Mouse (Mus musculus) hindbrain, embryonic 13.5 days (tissue): ENCODE data around the gene Tor4a. TPM values are rescaled to one million over a fixed set of nuclear protein-coding genes. Genes with fewer than 3 reads are reported as not detected.

ENCODE experiments used
- ATAC-seq: fragments of 200-750 bp; cut with Nextera tagmentation; 2 replicates; pipeline ENCODE4 v1.8.0; 2017; ENCODE audit warnings: moderate TSS enrichment; ENCODE audit not compliant: low FRiP score
- H3K27ac ChIP-seq: fragments of 300-500 bp; sonication (generic); 2 replicates; pipeline ENCODE4 v1.5.1; 2015; ENCODE audit warnings: inconsistent platforms, mild to moderate bottlenecking, moderate library complexity
- H3K27me3 ChIP-seq: fragments of 300-500 bp; sonication (generic); 2 replicates; pipeline ENCODE4 v1.6.1; 2015; ENCODE audit warnings: mild to moderate bottlenecking, inconsistent platforms
- H3K36me3 ChIP-seq: fragments of 300-500 bp; sonication (generic); 2 replicates; pipeline ENCODE4 v1.6.1; 2015; ENCODE audit warnings: mild to moderate bottlenecking, inconsistent platforms
- H3K4me1 ChIP-seq: fragments of 300-500 bp; sonication (generic); replicated peaks from 2 replicates; pipeline ENCODE4 v1.6.1; 2015; ENCODE audit warnings: inconsistent platforms
- H3K4me2 ChIP-seq: fragments of 300-500 bp; sonication (generic); 2 replicates; pipeline ENCODE4 v1.6.1; 2015; ENCODE audit warnings: inconsistent platforms, mild to moderate bottlenecking, moderate library complexity
- H3K4me3 ChIP-seq: fragments of 300-500 bp; sonication (generic); 2 replicates; pipeline ENCODE4 v1.5.1; 2015; ENCODE audit warnings: mild to moderate bottlenecking, inconsistent platforms
- H3K9ac ChIP-seq: fragments of 300-500 bp; sonication (generic); 2 replicates; pipeline ENCODE4 v1.6.1; 2015; ENCODE audit warnings: mild to moderate bottlenecking, inconsistent platforms
- H3K9me3 ChIP-seq: fragments of 300-500 bp; sonication (generic); 2 replicates; pipeline ENCODE4 v1.6.1; 2016; ENCODE audit warnings: inconsistent platforms
- WGBS: fragments of 180-500 bp; shearing (Covaris S2); methylation state at CpG from one replicate; pipeline ENCODE4 v1.1.7; 2015; 5-methylcytosine and 5-hydroxymethylcytosine counted together
- polyA plus RNA-seq: library from polyadenylated mRNA; unstranded; fragments of >200 nt; fragmentation: Nextera tagmentation; extraction: Ambion mirVana; gene quantifications from 2 replicates; pipeline ENCODE4 v1.2.1, GENCODE M21; 2015

The Tor4a gene
- polyA plus RNA-seq, 1 experiment from 2014 or later, result 1.9 TPM

- H3K9me3 ChIP-seq, result no peaks in the 10 kb centered on the region
- H3K27me3 ChIP-seq, result no peaks in the 10 kb centered on the region
- H3K27ac ChIP-seq, result peak overlapping the region; percentile 94
- 3% methylated on average over 40 of the region's 53 CpGs for WGBS
- H3K36me3 ChIP-seq, result peaks cover 9% of the 10 kb centered on the region
- peak overlapping the region; percentile 88 for H3K4me3 ChIP-seq
- peak overlapping the region; percentile 92 for H3K4me2 ChIP-seq
- H3K4me1 ChIP-seq, result peaks cover 22% of the 10 kb centered on the region
- no peak; the same call in 1 of the 2 replicates for ATAC-seq
- H3K9ac ChIP-seq, result peak overlapping the region; percentile 90
These were observed 27.2 kb upstream of the Tor4a start for GRCm38 (mm10) chr2:25223681-25224491.

GRCm38 (mm10) chr2:25221331-25221772 is 24.7 kb upstream of the Tor4a start:
- peaks cover 17% of the 10 kb centered on the region for H3K4me1 ChIP-seq
- H3K9ac ChIP-seq, result no peak overlapping the region
- H3K27ac ChIP-seq, result no peak overlapping the region
- H3K36me3 ChIP-seq, result peaks cover 9% of the 10 kb centered on the region
- no peaks in the 10 kb centered on the region for H3K9me3 ChIP-seq
- no peak overlapping the region for H3K4me2 ChIP-seq
- no peak for ATAC-seq
- no peaks in the 10 kb centered on the region for H3K27me3 ChIP-seq
- 72% methylated on average over 5 of the region's 5 CpGs for WGBS
- H3K4me3 ChIP-seq, result no peak overlapping the region

DNA sequence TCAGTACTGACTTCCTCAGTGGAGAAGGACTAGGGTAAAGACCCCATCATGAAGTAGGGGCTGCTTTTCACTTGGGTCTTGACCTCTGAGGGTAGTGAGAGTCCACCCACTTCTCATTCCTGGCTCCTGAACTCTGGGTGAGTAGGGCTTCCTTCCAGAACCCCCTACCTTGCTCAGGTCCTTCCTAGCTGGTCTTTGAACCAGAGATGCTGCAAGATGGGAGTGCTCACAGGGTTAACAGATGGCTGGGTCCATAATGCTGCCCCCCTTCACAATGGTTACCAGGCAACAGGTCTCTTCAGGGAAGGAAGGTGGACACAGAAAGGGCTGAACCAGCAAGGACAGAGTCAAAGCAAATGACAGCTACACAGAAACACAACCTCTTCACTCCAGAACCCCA is 21.8 kb upstream of the Tor4a start, which contains the start of gene Fam166a:
Gene Fam166a, plus strand, starts transcription at position 301 of the 400 bp plus-strand sequence.
- Histone ChIP-seq H3K36me3 (peaks cover 9% of the 10 kb centered on the region), H3K4me1 (peaks cover 4% of the 10 kb centered on the region), H3K9me3 (no peaks in the 10 kb centered on the region), H3K4me2 (no peak within 1 kb of the TSS), H3K27me3 (peaks cover 14% of the 10 kb centered on the region; the same call in 1 of the 2 replicates), H3K27ac (no peak within 1 kb of the TSS), H3K4me3 (no peak within 1 kb of the TSS), H3K9ac (no peak within 1 kb of the TSS)
- no peak for ATAC-seq

DNA sequence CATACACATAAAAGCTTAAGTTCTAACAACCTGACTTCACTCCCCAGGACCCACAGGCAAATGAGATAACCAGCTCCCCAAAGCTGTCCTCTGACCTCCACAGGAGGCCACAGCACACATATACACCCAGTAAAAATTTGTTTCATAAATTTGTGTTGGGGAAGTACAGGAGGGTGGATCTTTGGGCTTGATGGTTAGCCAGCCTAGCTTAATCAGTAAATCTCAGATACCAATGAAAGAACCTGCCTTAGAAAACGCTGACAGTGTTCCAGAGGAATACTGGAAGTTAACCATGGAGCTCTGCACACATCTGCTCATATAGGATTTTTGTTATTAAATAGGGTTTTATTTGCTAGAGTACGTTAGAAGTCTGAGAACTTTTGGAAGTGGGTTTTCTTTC is 21.0 kb upstream of the Tor4a start:
- Histone ChIP-seq H3K9ac (no peak overlapping the region), H3K27me3 (peaks cover 20% of the 10 kb centered on the region; the same call in 1 of the 2 replicates), H3K36me3 (peaks cover 9% of the 10 kb centered on the region), H3K4me3 (no peak overlapping the region), H3K4me1 (no peaks in the 10 kb centered on the region), H3K9me3 (no peaks in the 10 kb centered on the region), H3K4me2 (no peak overlapping the region), H3K27ac (no peak overlapping the region)
- ATAC-seq, result no peak
- WGBS, result 73% methylated on average over 2 of the region's 2 CpGs

DNA sequence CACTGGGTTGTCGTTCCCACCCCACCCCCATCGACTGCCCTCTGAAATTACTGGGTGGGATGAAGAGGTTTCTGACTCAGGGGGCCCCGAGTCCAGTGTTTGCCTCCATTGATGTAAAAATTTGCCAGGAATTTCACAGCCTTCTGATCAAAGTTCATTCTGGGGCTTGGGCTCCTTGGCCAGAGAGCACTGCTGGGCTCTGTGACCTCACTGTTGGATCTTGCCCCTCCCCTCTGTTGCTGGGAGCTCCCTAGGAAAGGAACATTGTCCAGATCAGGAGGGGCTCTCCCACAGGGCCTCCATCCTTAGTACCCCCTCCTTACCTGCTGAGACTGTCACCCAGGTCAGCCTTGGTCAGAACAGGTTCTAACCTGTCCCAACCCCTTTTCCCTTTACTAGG is 17.8 kb upstream of the Tor4a start, which contains the start of gene Stpg3:
Gene Stpg3, minus strand, starts transcription at position 194 of the 400 bp plus-strand sequence.
- Histone ChIP-seq H3K4me1 (peaks cover 19% of the 10 kb centered on the region), H3K27ac (no peak within 1 kb of the TSS), H3K27me3 (peaks cover 20% of the 10 kb centered on the region; the same call in 1 of the 2 replicates), H3K4me3 (no peak within 1 kb of the TSS), H3K36me3 (no peaks in the 10 kb centered on the region), H3K9me3 (no peaks in the 10 kb centered on the region), H3K9ac (no peak within 1 kb of the TSS), H3K4me2 (no peak within 1 kb of the TSS)
- no peak for ATAC-seq
- 72% methylated on average over 3 of the region's 3 CpGs for WGBS

DNA sequence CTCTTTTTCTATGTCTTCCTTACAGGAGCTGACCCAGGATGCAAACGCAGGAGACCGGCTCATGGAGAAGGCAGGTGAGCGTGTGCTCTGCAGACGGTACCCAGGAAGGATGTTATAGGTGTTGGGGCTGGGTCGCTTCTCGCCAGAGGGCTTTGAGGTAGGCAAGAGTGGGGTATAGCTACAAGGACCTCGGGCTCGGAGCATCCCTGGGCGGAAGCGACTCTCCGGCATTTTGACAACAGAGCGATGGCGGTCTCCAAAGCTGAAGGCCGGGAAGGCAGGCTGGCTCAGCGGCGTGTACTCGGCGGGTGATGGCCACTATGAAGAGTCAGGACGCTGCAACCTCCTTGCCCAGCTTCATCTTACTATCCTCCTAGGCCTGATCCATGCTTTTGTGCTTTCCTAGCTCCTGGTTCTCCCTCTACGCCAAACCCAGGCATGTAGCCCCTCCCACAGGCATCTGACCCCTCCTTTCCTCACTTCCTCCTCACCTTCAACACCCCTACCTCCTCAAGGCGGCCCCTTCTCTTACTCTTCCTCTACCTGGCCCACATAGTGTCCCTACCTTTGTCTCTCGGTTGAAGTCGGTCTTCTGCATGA is 16.7 kb upstream of the Tor4a start:
- ATAC-seq, result no peak
- WGBS, result 75% methylated on average over 23 of the region's 23 CpGs
- peaks cover 3% of the 10 kb centered on the region; the same call in 1 of the 2 replicates for H3K36me3 ChIP-seq
- no peak overlapping the region for H3K4me2 ChIP-seq
- H3K27ac ChIP-seq, result no peak overlapping the region
- no peaks in the 10 kb centered on the region for H3K9me3 ChIP-seq
- peaks cover 20% of the 10 kb centered on the region; the same call in 1 of the 2 replicates for H3K27me3 ChIP-seq
- H3K4me1 ChIP-seq, result peaks cover 28% of the 10 kb centered on the region
- no peak overlapping the region for H3K9ac ChIP-seq
- no peak overlapping the region for H3K4me3 ChIP-seq

DNA sequence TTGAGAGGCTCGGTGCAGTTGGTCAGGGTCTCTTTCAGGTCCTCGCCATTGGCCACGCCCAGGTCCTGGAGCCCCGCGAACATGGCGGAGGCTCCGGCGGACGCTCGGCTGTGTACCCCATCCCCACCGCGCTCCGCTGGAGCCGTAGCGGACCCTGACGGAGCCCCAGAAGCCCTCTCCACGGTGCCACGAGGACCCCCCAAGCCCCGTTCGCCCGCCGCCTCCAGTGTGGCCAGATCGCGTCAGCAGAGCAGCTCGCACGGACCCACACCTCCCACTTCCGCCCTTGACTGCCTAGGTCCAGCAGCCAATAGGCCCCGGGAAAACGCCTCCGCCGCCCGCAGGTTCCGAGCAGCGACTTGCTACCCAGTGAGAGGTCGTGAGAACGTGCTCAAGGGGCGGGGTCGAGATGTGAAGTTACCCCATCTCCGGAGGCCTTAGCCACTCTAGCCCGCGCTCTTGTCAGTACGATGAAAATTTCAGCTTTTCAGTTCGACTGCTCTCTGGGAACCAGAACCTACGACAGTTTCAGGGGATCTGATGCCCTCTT is 14.5 kb upstream of the Tor4a start, which contains the start of gene Nelfb:
Gene Nelfb, minus strand, starts transcription at position 369 of the 550 bp plus-strand sequence.
- Histone ChIP-seq H3K4me3 (peak within 1 kb of the TSS; percentile 90), H3K27ac (peak within 1 kb of the TSS; percentile 94), H3K36me3 (peaks cover 22% of the 10 kb centered on the region), H3K9ac (peak within 1 kb of the TSS; percentile 91), H3K4me2 (peak within 1 kb of the TSS; percentile 82), H3K4me1 (peaks cover 42% of the 10 kb centered on the region), H3K27me3 (peaks cover 20% of the 10 kb centered on the region; the same call in 1 of the 2 replicates), H3K9me3 (no peaks in the 10 kb centered on the region)
- under 1% methylated on average over 44 of the region's 44 CpGs for WGBS
- peak; percentile 88 for ATAC-seq

GRCm38 (mm10) chr2:25210686-25211085 is 14.0 kb upstream of the Tor4a start:
- Histone ChIP-seq H3K9ac (peak overlapping the region; percentile 91), H3K4me1 (peaks cover 42% of the 10 kb centered on the region), H3K27ac (peak overlapping the region; percentile 94), H3K36me3 (peaks cover 27% of the 10 kb centered on the region), H3K27me3 (peaks cover 20% of the 10 kb centered on the region; the same call in 1 of the 2 replicates), H3K9me3 (no peaks in the 10 kb centered on the region), H3K4me3 (peak overlapping the region; percentile 90), H3K4me2 (peak overlapping the region; percentile 82)
- peak; percentile 41 for ATAC-seq
- under 1% methylated on average over 24 of the region's 24 CpGs for WGBS

- Histone ChIP-seq H3K36me3 (peaks cover 58% of the 10 kb centered on the region), H3K9me3 (no peaks in the 10 kb centered on the region), H3K9ac (no peak overlapping the region; the same call in 1 of the 2 replicates), H3K27ac (no peak overlapping the region), H3K4me3 (no peak overlapping the region), H3K4me1 (peaks cover 42% of the 10 kb centered on the region), H3K4me2 (no peak overlapping the region), H3K27me3 (no peaks in the 10 kb centered on the region)
- ATAC-seq, result no peak
- WGBS, result 92% methylated on average over 1 of the region's 1 CpGs
These were observed 10.9 kb upstream of the Tor4a start for GRCm38 (mm10) chr2:25207593-25207992.

GRCm38 (mm10) chr2:25203631-25204214 is 7.0 kb upstream of the Tor4a start:
- no peaks in the 10 kb centered on the region for H3K9me3 ChIP-seq
- 71% methylated on average over 4 of the region's 4 CpGs for WGBS
- no peak overlapping the region for H3K4me3 ChIP-seq
- H3K36me3 ChIP-seq, result peaks cover 94% of the 10 kb centered on the region
- ATAC-seq, result no peak
- H3K27ac ChIP-seq, result no peak overlapping the region
- no peak overlapping the region for H3K4me2 ChIP-seq
- H3K27me3 ChIP-seq, result no peaks in the 10 kb centered on the region
- H3K9ac ChIP-seq, result no peak overlapping the region
- peaks cover 18% of the 10 kb centered on the region for H3K4me1 ChIP-seq

GRCm38 (mm10) chr2:25200631-25201030 is 3.9 kb upstream of the Tor4a start:
- Histone ChIP-seq H3K4me1 (peaks cover 5% of the 10 kb centered on the region), H3K9me3 (no peaks in the 10 kb centered on the region), H3K36me3 (peaks cover 78% of the 10 kb centered on the region), H3K27ac (no peak overlapping the region), H3K9ac (no peak overlapping the region), H3K4me2 (no peak overlapping the region), H3K27me3 (peaks cover 23% of the 10 kb centered on the region), H3K4me3 (no peak overlapping the region)
- ATAC-seq, result no peak
- WGBS, result 96% methylated on average over 2 of the region's 2 CpGs

- Histone ChIP-seq H3K9ac (no peak overlapping the region), H3K4me1 (peaks cover 12% of the 10 kb centered on the region), H3K9me3 (no peaks in the 10 kb centered on the region), H3K27me3 (peaks cover 42% of the 10 kb centered on the region), H3K4me3 (no peak overlapping the region), H3K4me2 (no peak overlapping the region), H3K36me3 (peaks cover 51% of the 10 kb centered on the region), H3K27ac (no peak overlapping the region)
- no peak for ATAC-seq
These were observed 1.3 kb upstream of the Tor4a start for GRCm38 (mm10) chr2:25197946-25198345.
